Mouse (Mus musculus) hematopoietic multipotent progenitor cell, adult 10-12 weeks (in vitro differentiated cells): ENCODE results near the gene Olfr934. TPM values are rescaled to one million over a fixed set of nuclear protein-coding genes. Genes with fewer than 3 reads are reported as not detected.

ENCODE experiments used
- polyA plus RNA-seq: library from polyadenylated mRNA; stranded (reverse); fragments of >175 nt; gene quantifications from 2 replicates; pipeline ENCODE4 v1.2.3, GENCODE M21; 2012; ENCODE audit warnings: low replicate concordance

Gene Olfr934
- not detected in 2 replicates for polyA plus RNA-seq

GRCm38 (mm10) chr9:38988215-38988614, at the start of gene Olfr934:
Gene Olfr934 (minus strand): TSS chr9:38988315.

DNA sequence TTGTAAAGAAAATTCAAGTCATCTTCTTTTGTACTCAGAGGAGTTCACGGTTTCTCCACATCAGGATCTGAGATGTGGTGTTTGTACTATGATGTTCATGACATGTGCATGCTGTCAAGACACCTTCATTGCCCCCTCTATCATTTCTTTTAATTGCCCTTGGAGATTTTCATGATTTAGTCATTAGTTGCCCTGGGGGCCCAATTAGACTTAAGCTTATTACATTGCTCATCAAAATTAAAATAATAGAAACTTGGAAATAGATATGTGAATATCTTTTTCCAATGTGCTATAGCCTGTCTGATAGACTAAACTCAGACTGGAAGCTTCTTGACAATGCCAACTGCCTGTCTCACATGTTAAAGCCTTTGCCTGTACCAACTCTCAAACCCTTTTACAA, 35.2 kb upstream of the Olfr934 start, which contains the start of gene Olfr146:
Gene Olfr146 (minus strand): TSS at position 101 of the 400 bp plus-strand sequence.

GRCm38 (mm10) chr9:38999583-38999982, 11.5 kb upstream of the Olfr934 start, which contains the start of gene Olfr935:
Gene Olfr935 (minus strand): TSS chr9:38999683.

DNA sequence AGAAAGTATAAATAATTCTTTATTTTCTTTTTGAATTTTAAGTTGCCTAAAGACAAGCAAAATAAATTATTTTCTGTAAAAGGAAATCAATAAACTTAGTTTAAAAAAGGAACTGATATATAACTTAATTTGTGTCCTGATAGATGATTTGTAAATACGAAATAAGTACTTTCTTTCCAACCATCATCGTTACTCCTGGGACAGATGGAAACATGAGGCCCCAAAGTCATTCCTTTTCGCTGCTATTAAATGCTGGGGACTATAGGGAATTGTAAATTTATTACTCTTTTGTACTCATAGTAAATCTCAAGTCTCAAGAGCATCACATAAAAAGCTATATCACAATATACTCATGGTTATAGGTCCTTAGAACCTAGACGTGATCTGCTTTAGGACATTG, 16.1 kb downstream of the Olfr934 start, which contains the start of gene Olfr933:
Gene Olfr933 (plus strand): TSS at position 301 of the 400 bp plus-strand sequence.

Other genes starting within 250 kb of the Olfr934 start
- gene Olfr920, start 236.0 kb downstream of the Olfr934 start, polyA plus RNA-seq = 0.02 TPM in 1 of 2 replicates, not detected in the other
- not detected in 2 replicates for gene Olfr921, start 215.2 kb downstream of the Olfr934 start, polyA plus RNA-seq
- not detected in 2 replicates for gene Olfr922, start 173.7 kb downstream of the Olfr934 start, polyA plus RNA-seq
- gene Olfr923, start 161.8 kb downstream of the Olfr934 start, polyA plus RNA-seq = not detected in 2 replicates
- not detected in 2 replicates for gene Olfr924, start 143.9 kb downstream of the Olfr934 start, polyA plus RNA-seq
- not detected in 2 replicates for gene Olfr26, start 133.3 kb downstream of the Olfr934 start, polyA plus RNA-seq
- gene Olfr926, start 111.2 kb downstream of the Olfr934 start, polyA plus RNA-seq = not detected in 2 replicates
- not detected in 2 replicates for gene Olfr930, start 58.5 kb downstream of the Olfr934 start, polyA plus RNA-seq
- gene Olfr933, start 16.0 kb downstream of the Olfr934 start, polyA plus RNA-seq = not detected in 2 replicates
- not detected in 2 replicates for gene Olfr935, start 11.4 kb upstream of the Olfr934 start, polyA plus RNA-seq
- not detected in 2 replicates for gene Olfr146, start 35.1 kb upstream of the Olfr934 start, polyA plus RNA-seq
- not detected in 2 replicates for gene Olfr937, start 76.6 kb upstream of the Olfr934 start, polyA plus RNA-seq
- not detected in 2 replicates for gene Olfr938, start 90.6 kb upstream of the Olfr934 start, polyA plus RNA-seq
- gene Olfr27, start 139.8 kb upstream of the Olfr934 start, polyA plus RNA-seq = not detected in 2 replicates
- gene Olfr943, start 178.0 kb upstream of the Olfr934 start, polyA plus RNA-seq = not detected in 2 replicates
- not detected in 2 replicates for gene Olfr944, start 213.6 kb upstream of the Olfr934 start, polyA plus RNA-seq